In genomic region chr16:39389943-39390342, GRCm38 (mm10) we compare ENCODE assay signal across 24 mouse cellular contexts.
DNase-seq lines count a peak whose midpoint lies in the region; ATAC-seq lines count a peak whose summit lies in the region.
"Had no signal": no experiment of that assay in that cellular context is flagged by ENCODE, and none has a peak within 500 bp of the region (broad histone marks: within the 10 kb centered on the region; RNA-seq: fewer than 3 reads in every experiment).

No protein-coding gene starts in this region.

- no peaks in the 10 kb centered on the region for H3K9me3 ChIP-seq in hindbrain, embryonic 13.5 days
- no peaks in the 10 kb centered on the region for H3K9me3 ChIP-seq in hindbrain, embryonic 12.5 days (replicated peaks)
- H3K9me3 ChIP-seq in midbrain, embryonic 14.5 days (ENCODE audit: control insufficient read depth, low read length), result no peaks in the 10 kb centered on the region
- H3K9me3 ChIP-seq in midbrain, embryonic 15.5 days, result no peaks in the 10 kb centered on the region
- H3K9me3 ChIP-seq: embryonic facial prominence, embryonic 13.5 days; forebrain, embryonic 12.5 days; heart, embryonic 12.5 days; kidney, embryonic 15.5 days; liver, embryonic 13.5 days; neural tube, embryonic 15.5 days had no signal

- H3K36me3 ChIP-seq in hindbrain, embryonic 13.5 days, result no peaks in the 10 kb centered on the region
- no peaks in the 10 kb centered on the region for H3K36me3 ChIP-seq in hindbrain, embryonic 12.5 days
- no peaks in the 10 kb centered on the region for H3K36me3 ChIP-seq in midbrain, embryonic 14.5 days (ENCODE audit: control insufficient read depth, insufficient read depth, low read length)
- H3K36me3 ChIP-seq in midbrain, embryonic 15.5 days (replicated peaks), result no peaks in the 10 kb centered on the region
- H3K36me3 ChIP-seq: embryonic facial prominence, embryonic 13.5 days; forebrain, embryonic 12.5 days; heart, embryonic 12.5 days; kidney, embryonic 15.5 days; liver, embryonic 13.5 days; neural tube, embryonic 15.5 days had no signal

- no peaks in the 10 kb centered on the region for H3K4me1 ChIP-seq in hindbrain, embryonic 13.5 days (replicated peaks)
- H3K4me1 ChIP-seq in hindbrain, embryonic 12.5 days, result no peaks in the 10 kb centered on the region
- H3K4me1 ChIP-seq in midbrain, embryonic 14.5 days (ENCODE audit: control insufficient read depth, insufficient read depth, low read length), result no peaks in the 10 kb centered on the region
- 0 out of 2 replicates have a peak, but pooled peaks cover 3% of the 10 kb centered on the region for H3K4me1 ChIP-seq in midbrain, embryonic 15.5 days
- H3K4me1 ChIP-seq: embryonic facial prominence, embryonic 13.5 days; forebrain, embryonic 12.5 days; heart, embryonic 12.5 days; kidney, embryonic 15.5 days; liver, embryonic 13.5 days; neural tube, embryonic 15.5 days had no signal

- 69% methylated on average over 5 of the region's 5 CpGs for WGBS in hindbrain, embryonic 13.5 days
- WGBS in hindbrain, embryonic 12.5 days, result 62% methylated on average over 5 of the region's 5 CpGs
- WGBS in midbrain, embryonic 14.5 days, result 71% methylated on average over 5 of the region's 5 CpGs
- WGBS in midbrain, embryonic 15.5 days, result 69% methylated on average over 5 of the region's 5 CpGs

- no peak overlapping the region for H3K4me2 ChIP-seq in hindbrain, embryonic 13.5 days
- H3K4me2 ChIP-seq in hindbrain, embryonic 12.5 days (replicated peaks), result no peak overlapping the region
- no peak overlapping the region for H3K4me2 ChIP-seq in midbrain, embryonic 14.5 days (ENCODE audit: low read length)
- no peak overlapping the region for H3K4me2 ChIP-seq in midbrain, embryonic 15.5 days
- H3K4me2 ChIP-seq: embryonic facial prominence, embryonic 13.5 days; forebrain, embryonic 12.5 days; heart, embryonic 12.5 days; kidney, embryonic 15.5 days; liver, embryonic 13.5 days; neural tube, embryonic 15.5 days had no signal

- no peak overlapping the region for H3K4me3 ChIP-seq in hindbrain, embryonic 13.5 days
- no peak overlapping the region for H3K4me3 ChIP-seq in hindbrain, embryonic 12.5 days
- H3K4me3 ChIP-seq in midbrain, embryonic 14.5 days (replicated peaks; ENCODE audit: low read depth, low read length), result no peak overlapping the region
- H3K4me3 ChIP-seq in midbrain, embryonic 15.5 days, result no peak overlapping the region
- H3K4me3 ChIP-seq: embryonic facial prominence, embryonic 13.5 days; erythroblast, embryonic 14.5 days; forebrain, embryonic 12.5 days; heart, embryonic 12.5 days; kidney, embryonic 15.5 days; liver, embryonic 13.5 days; neural tube, embryonic 15.5 days had no signal

- H3K27ac ChIP-seq in hindbrain, embryonic 13.5 days, result peak overlapping the region; percentile 8; the same call in 1 of the 2 replicates
- no peak overlapping the region for H3K27ac ChIP-seq in hindbrain, embryonic 12.5 days
- no peak overlapping the region for H3K27ac ChIP-seq in midbrain, embryonic 14.5 days (replicated peaks; ENCODE audit: low read depth, low read length)
- H3K27ac ChIP-seq in midbrain, embryonic 15.5 days, result no peak overlapping the region
- H3K27ac ChIP-seq: embryonic facial prominence, embryonic 13.5 days; forebrain, embryonic 12.5 days; kidney, embryonic 15.5 days; liver, embryonic 13.5 days; neural tube, embryonic 15.5 days; stomach, postnatal 0 days had no signal

- ATAC-seq in hindbrain, embryonic 13.5 days (ENCODE audit: low FRiP score), result no peak
- ATAC-seq in hindbrain, embryonic 12.5 days (ENCODE audit: low FRiP score), result no peak
- ATAC-seq in midbrain, embryonic 14.5 days (ENCODE audit: low FRiP score, low TSS enrichment), result no peak
- no peak for ATAC-seq in midbrain, embryonic 15.5 days (replicated peaks)
- ATAC-seq: CD4-positive, CD25-positive, alpha-beta regulatory T cell, adult 4 months; intestine, postnatal 0 days had no signal

- H3K9ac ChIP-seq in hindbrain, embryonic 13.5 days, result no peak overlapping the region
- H3K9ac ChIP-seq in hindbrain, embryonic 12.5 days, result no peak overlapping the region
- no peak overlapping the region for H3K9ac ChIP-seq in midbrain, embryonic 14.5 days (replicated peaks; ENCODE audit: low read length)
- no peak overlapping the region for H3K9ac ChIP-seq in midbrain, embryonic 15.5 days
- H3K9ac ChIP-seq: embryonic facial prominence, embryonic 13.5 days; forebrain, embryonic 12.5 days; heart, embryonic 12.5 days; kidney, embryonic 15.5 days; liver, embryonic 13.5 days; neural tube, embryonic 15.5 days had no signal

- peak; percentile 4 for DNase-seq in adrenal gland, postnatal 14 days
- DNase-seq in adrenal gland, adult 18-20 months (ENCODE audit: low spot score in 2 of 2), result no peak
- DNase-seq in midbrain, embryonic 14.5 days, result peak; percentile 54
- no peak for DNase-seq in urinary bladder, adult 18-20 months (ENCODE audit: low spot score in 2 of 2)
- DNase-seq: cerebellum, adult 18-20 months; gastrocnemius, postnatal 25 days; heart, adult 18-20 months; kidney, postnatal 36 days; liver, embryonic 13.5 days; lung, adult 2 months; thymus, adult 2 months; thymus, postnatal 4 days had no signal

- no peaks in the 10 kb centered on the region for H3K27me3 ChIP-seq in hindbrain, embryonic 13.5 days
- H3K27me3 ChIP-seq in hindbrain, embryonic 12.5 days, result no peaks in the 10 kb centered on the region
- no peaks in the 10 kb centered on the region for H3K27me3 ChIP-seq in midbrain, embryonic 14.5 days (ENCODE audit: control insufficient read depth, insufficient read depth, low read length)
- H3K27me3 ChIP-seq in midbrain, embryonic 15.5 days (replicated peaks), result no peaks in the 10 kb centered on the region
- H3K27me3 ChIP-seq: embryonic facial prominence, embryonic 13.5 days; forebrain, embryonic 12.5 days; heart, embryonic 12.5 days; kidney, embryonic 15.5 days; liver, embryonic 13.5 days; neural tube, embryonic 15.5 days had no signal

Comparison
In these comparisons a context has a peak if more than half of its experiments do, and no peak if none do; other contexts are left out.
1. DNase-seq: peak in adrenal gland, postnatal 14 days (single experiment) and midbrain, embryonic 14.5 days (single experiment); none in adrenal gland, adult 18-20 months (0 of 2) and urinary bladder, adult 18-20 months (0 of 2).